Mouse (Mus musculus) gastrocnemius, postnatal 10 days (tissue): ENCODE results near the gene Nudt19. TPM values are rescaled to one million over a fixed set of nuclear protein-coding genes. Genes with fewer than 3 reads are reported as not detected.
"Not testable (repeated sequence)": the region's sequence is repeated elsewhere in the genome, so short reads cannot be mapped to it uniquely, and the experiment has no call there.

ENCODE experiments used
- DNase-seq: peaks from one replicate; pipeline ENCODE4 v3.0.0; 2021; ENCODE audit warnings: mixed read lengths
- long read RNA-seq, 2 experiments: library from polyadenylated mRNA; stranded (forward); transcript quantifications; one replicate each; pipeline ENCODE4 v2.0.0; 2021
- total RNA-seq, 2 experiments: library from RNA; stranded (reverse); gene quantifications; 2 replicates each; pipeline ENCODE4 v1.2.3; 2021

Nudt19 gene
- total RNA-seq = 10 to 100 TPM; 37.0 to 41.8 TPM
- long read RNA-seq, experiment 1, transcript Nudt19-201 (3 exons, 2,298 nt) = major isoform, 57 of 57 reads
- long read RNA-seq, experiment 1, partial matches to known transcripts = 0 of 57 reads
- long read RNA-seq, experiment 1, other reads (novel, unspliced or antisense) = 0 of 57 reads
- long read RNA-seq, experiment 2, transcript Nudt19-201 (3 exons, 2,298 nt) = major isoform, 80 of 86 reads
- long read RNA-seq, experiment 2, partial matches to known transcripts = 0 of 86 reads
- long read RNA-seq, experiment 2, other reads (novel, unspliced or antisense) = 2 of 86 reads

DNA sequence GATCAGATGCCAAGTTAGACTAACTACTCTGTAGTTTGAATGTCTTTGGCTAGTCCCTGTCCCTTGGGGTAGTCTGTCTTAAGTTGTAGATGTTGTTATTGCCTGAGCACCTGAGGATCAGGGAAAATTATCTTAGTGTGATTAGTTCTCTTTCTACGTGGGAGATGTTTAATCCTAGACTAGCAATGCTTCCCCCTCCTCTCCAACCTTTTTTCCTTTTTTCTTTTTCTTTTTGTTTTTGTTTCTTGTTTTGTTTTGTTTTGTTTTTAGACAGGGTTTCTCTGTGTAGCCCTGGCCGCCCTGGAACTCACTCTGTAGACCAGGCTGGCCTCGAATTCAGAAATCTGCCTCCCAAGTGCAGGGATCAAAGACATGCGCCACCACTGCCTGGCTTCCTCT, at the start of gene Nudt19:
Nudt19 (minus strand) TSS at position 100 of the 399 bp plus-strand sequence.
- DNase-seq = no peak

DNA sequence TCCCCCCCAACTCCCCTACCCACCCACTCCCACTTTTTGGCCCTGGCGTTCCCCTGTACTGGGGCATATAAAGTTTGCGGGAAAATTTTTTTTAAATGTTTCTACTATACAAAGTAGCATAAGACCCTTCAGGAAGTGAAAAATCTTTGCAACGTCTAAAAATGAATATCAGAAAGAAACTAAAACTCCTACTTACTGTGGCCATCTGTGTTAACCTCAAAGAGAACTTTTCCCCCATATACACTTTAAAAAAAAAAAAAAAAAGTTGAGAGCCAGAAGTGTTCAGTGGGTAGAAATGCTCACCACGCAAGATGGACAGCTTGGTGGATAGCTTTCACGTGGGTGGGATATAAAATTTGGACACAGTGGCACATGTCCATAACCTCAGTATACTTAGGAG, 46.7 kb upstream of the Nudt19 start:
- no peak for DNase-seq

GRCm38 (mm10) chr7:35601106-35601505, 45.0 kb upstream of the Nudt19 start:
- DNase-seq = no peak

GRCm38 (mm10) chr7:35600031-35600430, 43.9 kb upstream of the Nudt19 start:
- no peak for DNase-seq

DNA sequence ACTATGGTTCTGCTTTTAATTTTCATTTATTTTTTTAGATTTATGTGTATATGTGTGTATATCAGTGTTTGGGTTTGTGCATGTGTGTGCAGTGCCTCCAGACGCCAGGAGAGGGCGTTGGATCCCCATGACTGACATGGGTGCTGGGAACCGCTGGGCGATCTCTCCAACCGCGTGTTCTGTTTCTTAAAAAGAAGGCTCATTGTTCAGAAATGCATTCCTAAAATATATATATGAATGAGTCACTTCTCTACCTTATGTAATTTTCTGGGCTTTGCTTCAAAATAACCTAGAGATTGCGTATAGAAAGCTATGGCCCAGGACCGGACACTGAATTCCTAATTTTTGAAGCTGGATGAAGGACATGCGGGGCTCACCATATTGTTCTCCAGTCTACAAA, 43.4 kb upstream of the Nudt19 start:
- DNase-seq = no peak

- DNase-seq = no peak
These were observed 38.2 kb upstream of the Nudt19 start for GRCm38 (mm10) chr7:35594311-35594710.

GRCm38 (mm10) chr7:35590731-35591191, 34.7 kb upstream of the Nudt19 start:
- DNase-seq = no peak

DNA sequence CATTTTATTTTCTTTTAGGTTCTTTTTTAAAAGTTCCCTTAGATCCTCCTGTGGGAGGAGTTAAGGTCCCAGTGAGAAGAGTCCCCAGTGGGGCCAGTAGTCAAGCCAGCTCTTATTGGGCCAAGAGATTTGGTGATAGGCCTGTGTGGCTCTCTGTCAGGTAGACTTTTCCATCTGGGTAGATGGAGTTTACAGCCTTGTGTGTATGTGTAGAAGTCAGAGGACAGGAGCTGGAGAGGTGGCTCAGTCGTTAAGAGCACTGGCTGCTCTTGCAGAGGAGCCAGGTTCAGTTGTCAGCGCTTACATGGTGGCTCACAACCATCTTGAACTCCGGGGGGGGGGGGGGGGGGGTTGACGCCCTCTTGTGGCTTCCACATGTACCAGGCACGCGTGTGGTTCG, 33.4 kb upstream of the Nudt19 start:
- no peak for DNase-seq

DNA sequence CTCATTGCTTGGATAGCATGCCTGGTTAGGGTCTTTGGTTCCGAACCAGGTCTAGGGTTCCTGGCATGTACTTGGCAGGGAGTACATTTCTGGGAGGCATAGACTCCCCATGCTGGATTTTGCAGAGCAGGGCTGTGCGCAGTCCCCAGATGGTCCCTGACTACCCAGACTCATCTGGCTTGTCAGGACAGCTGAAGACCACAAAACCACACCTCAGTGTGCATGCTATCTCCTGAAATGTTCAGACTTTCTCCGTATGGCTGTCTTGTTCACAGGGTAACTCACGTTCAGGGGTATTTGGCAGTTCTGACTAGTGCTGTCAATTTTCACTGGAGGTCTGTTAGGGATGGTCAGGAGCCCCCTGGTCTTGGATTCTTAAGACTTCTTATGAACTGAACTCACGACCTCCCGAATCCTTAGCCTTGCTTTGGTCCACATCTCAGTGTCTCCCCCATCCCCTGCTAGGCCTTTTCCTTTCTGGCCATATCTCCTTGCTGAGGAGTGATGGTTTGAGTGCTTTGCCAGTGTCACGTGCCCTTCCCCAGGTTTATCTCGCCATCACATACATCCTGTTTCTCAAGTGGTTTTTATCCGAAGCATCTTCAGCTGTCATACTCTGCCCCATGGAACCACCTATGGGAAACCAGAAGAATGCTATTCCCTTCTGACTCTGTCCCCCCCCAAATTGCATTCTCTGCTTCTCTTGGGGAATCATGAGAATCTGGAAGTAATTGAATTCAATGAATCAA, 32.8 kb upstream of the Nudt19 start:
- DNase-seq = no peak

DNA sequence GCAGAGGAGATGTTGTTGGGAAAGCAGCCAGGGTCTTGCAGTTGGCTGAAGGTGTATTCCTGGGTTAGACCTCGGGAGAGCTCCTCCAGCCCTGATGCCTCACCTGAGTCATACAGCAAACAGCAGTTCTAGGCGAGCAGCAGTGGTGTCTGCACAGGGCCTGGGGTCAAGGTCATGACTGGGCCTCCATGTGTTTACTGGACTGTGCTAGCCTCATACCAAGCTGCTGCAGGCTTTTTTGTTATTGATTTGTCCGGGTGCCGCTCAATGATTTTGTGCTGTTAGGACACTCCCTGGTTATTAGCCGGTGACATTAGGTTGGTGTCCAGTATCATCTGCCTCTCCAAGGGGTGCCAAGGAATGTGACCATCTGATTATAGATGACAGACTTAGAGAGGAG, 31.6 kb upstream of the Nudt19 start:
- no peak for DNase-seq

- DNase-seq = peak; percentile 22
These were observed 30.9 kb upstream of the Nudt19 start for GRCm38 (mm10) chr7:35586906-35587445.

GRCm38 (mm10) chr7:35586055-35586905, 30.2 kb upstream of the Nudt19 start, which contains the start of gene Ankrd27:
Ankrd27 (plus strand) TSS chr7:35586244.
- peak; percentile 88 for DNase-seq

DNA sequence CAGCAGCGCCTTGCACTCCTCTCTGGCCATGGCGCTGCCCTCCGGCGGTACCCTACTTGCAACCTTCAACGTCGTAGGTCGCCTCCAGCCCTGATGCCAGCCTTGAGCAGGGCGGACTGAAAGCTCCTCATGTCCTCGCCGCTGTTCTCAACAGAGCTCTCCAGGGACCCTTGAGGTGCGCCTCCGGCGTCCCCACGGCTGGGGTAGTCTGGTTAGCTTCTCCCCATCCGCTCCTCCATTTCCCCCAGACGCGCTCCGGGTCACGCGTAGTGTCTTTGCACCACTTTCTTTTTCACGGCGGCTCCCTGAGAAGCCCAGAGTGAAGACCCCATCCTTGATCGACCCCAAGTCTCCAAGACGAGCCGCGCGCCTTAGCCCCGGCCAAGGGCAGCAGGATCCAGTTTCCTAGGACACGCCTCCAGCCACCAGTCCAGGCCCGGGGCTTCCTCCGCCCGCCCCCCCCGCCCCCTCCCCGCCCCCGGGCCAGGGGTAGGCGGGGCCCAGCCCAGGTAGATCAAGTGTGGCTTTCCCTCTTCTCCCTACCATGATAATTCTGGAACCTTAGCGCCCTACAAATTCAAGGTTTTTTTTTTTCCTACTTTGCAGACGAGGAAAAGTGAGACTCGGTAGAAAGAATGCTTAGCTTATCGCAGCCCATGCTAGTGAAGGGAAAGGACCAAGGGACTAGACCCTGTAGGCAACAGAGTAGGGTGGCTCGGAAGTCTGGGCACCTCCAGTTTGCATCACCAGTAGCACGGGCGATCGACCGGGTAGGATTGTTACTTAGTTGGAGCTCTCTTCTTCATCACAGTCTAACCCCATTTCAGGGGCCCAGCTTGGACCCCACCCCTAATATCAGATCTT, 29.3 kb upstream of the Nudt19 start, which contains the start of gene Rgs9bp:
Rgs9bp (minus strand) TSS at position 392 of the 864 bp plus-strand sequence.
- peak; percentile 36 for DNase-seq

DNA sequence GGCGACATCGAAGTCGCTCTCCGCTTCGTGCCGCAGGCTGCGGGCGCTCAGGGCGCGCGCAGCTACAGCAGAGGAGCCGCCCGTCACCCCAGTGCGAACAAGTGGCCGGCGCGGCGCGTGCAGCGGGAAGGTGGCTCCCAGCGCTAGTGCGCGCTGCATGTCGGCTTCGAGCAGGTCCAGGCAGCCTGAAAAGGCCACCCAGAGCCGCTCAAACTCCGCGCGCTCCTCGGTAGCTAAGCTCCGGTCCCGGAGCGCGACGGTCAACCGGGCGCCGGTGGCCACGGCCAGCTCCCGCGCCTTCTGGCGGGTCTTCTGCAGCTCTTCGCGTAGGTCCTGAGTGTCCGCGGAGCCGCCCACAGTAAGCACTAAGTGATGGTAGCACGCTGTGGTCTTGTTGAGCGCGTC, 28.7 kb upstream of the Nudt19 start:
- peak; percentile 37 for DNase-seq

DNA sequence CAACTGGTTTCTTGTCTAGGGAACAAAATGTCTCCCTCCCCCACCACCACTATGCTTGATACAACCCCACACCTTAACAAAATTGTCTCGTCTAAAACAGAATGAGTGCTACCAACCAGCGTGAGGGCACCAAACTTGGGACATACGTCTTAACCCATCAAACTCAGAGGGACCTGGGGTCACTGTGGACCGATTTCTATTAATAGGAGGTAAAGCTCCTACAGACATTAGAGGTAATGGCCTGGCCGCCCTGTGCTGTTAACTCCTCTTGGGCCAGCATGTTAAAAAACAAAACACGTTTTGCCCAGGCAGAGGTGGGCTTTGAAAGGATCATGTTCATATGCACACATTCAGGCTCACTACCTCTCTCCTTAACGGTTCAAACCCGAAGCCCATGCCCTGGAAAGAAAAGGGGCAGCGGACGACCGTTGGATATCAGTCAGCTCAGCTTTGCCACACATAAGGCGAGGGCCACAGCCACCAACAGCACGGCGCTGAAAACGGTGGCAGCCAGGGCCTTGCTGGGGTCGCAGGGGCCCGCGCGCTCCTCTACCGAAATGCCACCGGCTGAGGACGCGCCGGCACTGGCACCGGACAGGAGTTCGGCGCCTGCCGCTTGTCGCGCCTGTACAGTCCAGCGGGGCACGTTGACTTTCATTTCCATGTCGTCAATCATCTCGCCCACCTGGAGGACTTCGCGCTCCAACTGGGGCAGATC, 28.1 kb upstream of the Nudt19 start:
- DNase-seq = peak; percentile 18

DNA sequence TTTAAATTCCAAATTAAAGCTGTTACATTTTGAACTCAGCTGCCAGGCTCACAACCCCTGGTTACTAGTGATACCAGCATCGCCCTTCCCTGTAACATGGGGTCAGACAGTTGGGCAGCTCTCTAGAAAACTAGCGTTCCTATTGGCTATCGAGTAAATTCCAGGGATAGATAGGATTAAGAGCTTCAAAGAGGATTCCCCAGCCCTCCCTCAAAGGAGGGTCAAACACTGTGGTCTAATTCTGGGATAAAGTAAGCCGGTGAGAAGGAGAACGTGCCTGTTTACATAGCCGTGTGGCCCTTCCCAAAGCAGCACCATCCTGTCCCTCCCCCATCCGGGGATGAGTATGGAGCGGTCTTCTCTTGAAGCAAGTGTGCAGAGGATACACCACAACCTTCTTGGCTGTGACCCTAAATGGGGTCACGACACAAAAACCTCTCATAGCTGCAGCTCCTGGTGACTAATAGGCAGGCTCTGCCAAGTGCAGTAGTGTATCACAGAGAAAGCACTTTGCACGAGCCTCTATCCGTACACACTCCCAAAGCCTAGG, 27.4 kb upstream of the Nudt19 start:
- DNase-seq = no peak

- no peak for DNase-seq
These were observed 26.6 kb upstream of the Nudt19 start for GRCm38 (mm10) chr7:35582719-35583118.

DNA sequence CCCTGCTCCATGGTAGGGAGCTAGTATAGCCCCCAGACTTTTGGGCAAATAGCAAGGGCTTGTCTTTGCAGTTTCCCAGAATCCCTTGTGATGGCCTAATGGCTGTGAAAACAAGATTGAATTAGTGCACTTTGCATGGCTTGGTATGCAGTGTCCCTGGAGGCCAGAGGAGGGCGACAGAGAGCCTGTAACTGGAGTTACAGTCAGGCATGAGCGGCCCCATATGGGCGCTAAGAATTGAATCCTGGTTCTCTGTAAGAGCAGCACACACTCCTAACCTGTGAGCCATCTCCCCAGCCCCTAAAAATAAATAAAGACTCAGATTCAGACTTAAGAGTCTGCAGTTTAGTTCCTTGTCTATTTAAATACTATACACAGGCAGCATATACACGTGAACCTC, 23.7 kb upstream of the Nudt19 start:
- DNase-seq = peak; percentile 34

DNA sequence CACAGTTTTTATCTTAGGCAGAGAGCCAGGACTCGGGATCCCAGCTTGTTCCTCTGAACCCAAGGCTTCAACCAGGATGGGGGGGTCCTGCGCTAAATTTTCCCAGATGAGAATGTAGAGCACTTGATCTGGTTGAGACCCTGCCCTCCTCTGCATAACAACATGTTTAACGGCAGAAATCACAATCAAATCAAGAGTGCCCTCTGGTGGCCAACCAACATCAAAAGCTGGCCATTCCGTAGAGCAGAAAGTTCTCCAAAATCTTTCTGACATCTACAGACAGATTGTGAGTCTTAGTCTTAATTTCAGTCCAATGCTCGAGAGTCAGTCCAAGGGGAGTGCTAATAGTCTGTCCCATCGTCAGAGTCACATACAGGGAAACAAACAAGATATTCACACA, 14.8 kb upstream of the Nudt19 start:
- DNase-seq = not testable (repeated sequence)

DNA sequence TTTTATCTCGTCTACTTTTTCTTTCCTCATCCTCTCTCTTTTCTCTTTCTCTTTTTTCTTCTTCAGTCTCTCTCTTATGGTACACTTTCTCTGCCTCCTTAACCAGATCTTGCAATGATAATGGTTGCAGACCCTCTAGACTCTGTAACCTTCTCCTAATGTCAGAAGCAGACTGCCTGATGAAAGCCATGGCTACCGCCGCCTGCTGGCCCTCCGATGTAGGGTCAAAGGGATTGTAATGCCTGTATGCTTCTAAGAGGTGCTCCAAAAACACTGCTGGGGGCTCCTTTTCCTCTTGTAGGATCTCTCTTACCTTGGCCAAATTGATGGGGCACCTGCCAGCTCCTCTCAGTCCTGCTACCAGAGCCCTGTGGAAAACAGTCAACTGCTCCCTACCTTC, 13.6 kb upstream of the Nudt19 start:
- DNase-seq = not testable (repeated sequence)
